Mouse (Mus musculus) hindbrain, embryonic 14.5 days (tissue): ENCODE results near the gene Gramd1b. TPM values are rescaled to one million over a fixed set of nuclear protein-coding genes. Genes with fewer than 3 reads are reported as not detected.

Experiments used
- ATAC-seq: fragments of 200-750 bp; cut with Nextera tagmentation; 2 replicates; pipeline ENCODE4 v1.8.0; 2017; ENCODE audit warnings: moderate number of reproducible peaks, mild to moderate bottlenecking, moderate TSS enrichment, moderate library complexity; ENCODE audit not compliant: low FRiP score
- DNase-seq: peaks from one replicate; pipeline ENCODE4 v3.0.0-alpha.2; 2015; ENCODE audit warnings: low spot score
- H3K27ac ChIP-seq: fragments of 300-500 bp; sonication (generic); 2 replicates; pipeline ENCODE4 v1.5.1; 2014; ENCODE audit warnings: mild to moderate bottlenecking, moderate library complexity
- H3K27me3 ChIP-seq: fragments of 300-500 bp; sonication (generic); 2 replicates; pipeline ENCODE4 v1.6.1; 2014; ENCODE audit warnings: mild to moderate bottlenecking, low read length, mixed read lengths; ENCODE audit not compliant: control insufficient read depth, insufficient read depth
- H3K36me3 ChIP-seq: fragments of 300-500 bp; sonication (generic); replicated peaks from 2 replicates; pipeline ENCODE4 v1.6.1; 2014; ENCODE audit not compliant: control insufficient read depth, insufficient read depth
- H3K4me1 ChIP-seq: fragments of 300-500 bp; sonication (generic); replicated peaks from 2 replicates; pipeline ENCODE4 v1.6.1; 2014; ENCODE audit warnings: antibody characterized with exemption, low read length, mixed read lengths; ENCODE audit not compliant: control insufficient read depth, insufficient read depth
- H3K4me2 ChIP-seq: fragments of 300-500 bp; sonication (generic); replicated peaks from 2 replicates; pipeline ENCODE4 v1.6.1; 2014; ENCODE audit warnings: mild to moderate bottlenecking, moderate library complexity
- H3K4me3 ChIP-seq: fragments of 300-500 bp; sonication (generic); replicated peaks from 2 replicates; pipeline ENCODE4 v1.5.1; 2014; ENCODE audit warnings: mild to moderate bottlenecking, low read length
- H3K9ac ChIP-seq: fragments of 300-500 bp; sonication (generic); 2 replicates; pipeline ENCODE4 v1.6.1; 2014
- H3K9me3 ChIP-seq: fragments of 300-500 bp; sonication (generic); 2 replicates; pipeline ENCODE4 v1.6.1; 2016; ENCODE audit warnings: low read length; ENCODE audit not compliant: control insufficient read depth
- WGBS: fragments of 180-500 bp; shearing (Covaris S2); extraction: QIAGEN DNeasy Blood & Tissue Kit; methylation state at CpG from one replicate; pipeline ENCODE4 v1.1.7; 2014; 5-methylcytosine and 5-hydroxymethylcytosine counted together
- polyA plus RNA-seq: library from polyadenylated mRNA; unstranded; fragments of >200 nt; fragmentation: Nextera tagmentation; extraction: Ambion mirVana; gene quantifications from 2 replicates; pipeline ENCODE4 v1.2.1, GENCODE M21; 2014

Gramd1b gene
- polyA plus RNA-seq, 1 experiment from 2014 or later: 15.1 TPM

GRCm38 (mm10) chr9:40275904-40276303 lies 255.3 kb downstream of the Gramd1b start:
- ATAC-seq: no peak
- Histone ChIP-seq H3K27ac (no peak overlapping the region), H3K9ac (no peak overlapping the region), H3K36me3 (peaks cover 37% of the 10 kb centered on the region; the same call in 1 of the 2 replicates), H3K4me1 (peaks cover 31% of the 10 kb centered on the region), H3K4me3 (no peak overlapping the region), H3K4me2 (no peak overlapping the region), H3K9me3 (no peaks in the 10 kb centered on the region), H3K27me3 (no peaks in the 10 kb centered on the region)
- 92% methylated on average over 5 of the region's 5 CpGs for WGBS
- DNase-seq: no peak

- H3K9ac ChIP-seq: no peak overlapping the region
- DNase-seq (no peak), ATAC-seq (no peak)
- H3K4me2 ChIP-seq: peak overlapping the region; percentile 72
- WGBS: 88% methylated on average over 7 of the region's 7 CpGs
- peaks cover 17% of the 10 kb centered on the region; the same call in 1 of the 2 replicates for H3K36me3 ChIP-seq
- H3K27ac ChIP-seq: no peak overlapping the region
- no peaks in the 10 kb centered on the region for H3K27me3 ChIP-seq
- peak overlapping the region; percentile 70 for H3K4me3 ChIP-seq
- no peaks in the 10 kb centered on the region for H3K9me3 ChIP-seq
- peaks cover 39% of the 10 kb centered on the region for H3K4me1 ChIP-seq
These were observed 258.4 kb downstream of the Gramd1b start for GRCm38 (mm10) chr9:40272822-40273221.

- DNase-seq: no peak
- 0 out of 2 replicates have a peak, but pooled peaks cover under 1% of the 10 kb centered on the region for H3K36me3 ChIP-seq
- 47% methylated on average over 3 of the region's 3 CpGs for WGBS
- H3K4me2 ChIP-seq: peak overlapping the region; percentile 72
- no peak for ATAC-seq
- H3K27ac ChIP-seq: no peak overlapping the region; the same call in 1 of the 2 replicates
- no peaks in the 10 kb centered on the region for H3K27me3 ChIP-seq
- peak overlapping the region; percentile 70 for H3K4me3 ChIP-seq
- H3K4me1 ChIP-seq: peaks cover 42% of the 10 kb centered on the region
- no peaks in the 10 kb centered on the region for H3K9me3 ChIP-seq
- H3K9ac ChIP-seq: peak overlapping the region; percentile 81
These were observed 260.1 kb downstream of the Gramd1b start for GRCm38 (mm10) chr9:40271075-40271474.

GRCm38 (mm10) chr9:40269880-40270279 lies 261.3 kb downstream of the Gramd1b start:
- 17% methylated on average over 8 of the region's 8 CpGs for WGBS

GRCm38 (mm10) chr9:40269103-40269861 lies 261.9 kb downstream of the Gramd1b start, which contains the start of gene Scn3b:
TSS of gene Scn3b (plus strand) at chr9:40269217.
- peak; percentile 96 for ATAC-seq

More at GRCm38 (mm10) chr9:40269880-40270279, 261.3 kb downstream of the Gramd1b start:
- DNase-seq (peak; percentile 30), ATAC-seq (no peak)
- H3K27me3 ChIP-seq: no peaks in the 10 kb centered on the region
- H3K9ac ChIP-seq: peak overlapping the region; percentile 81
- peaks cover 42% of the 10 kb centered on the region for H3K4me1 ChIP-seq
- no peaks in the 10 kb centered on the region for H3K9me3 ChIP-seq
- no peaks in the 10 kb centered on the region for H3K36me3 ChIP-seq
- H3K4me2 ChIP-seq: peak overlapping the region; percentile 72
- H3K27ac ChIP-seq: peak overlapping the region; percentile 84
- peak overlapping the region; percentile 70 for H3K4me3 ChIP-seq

GRCm38 (mm10) chr9:40268748-40269102 lies 262.5 kb downstream of the Gramd1b start:
- peak overlapping the region; percentile 84 for H3K27ac ChIP-seq
- H3K9ac ChIP-seq: peak overlapping the region; percentile 81
- peak overlapping the region; percentile 72 for H3K4me2 ChIP-seq
- no peaks in the 10 kb centered on the region for H3K36me3 ChIP-seq
- peaks cover 36% of the 10 kb centered on the region for H3K4me1 ChIP-seq
- ATAC-seq: no peak
- 3% methylated on average over 4 of the region's 4 CpGs for WGBS
- H3K27me3 ChIP-seq: no peaks in the 10 kb centered on the region
- no peaks in the 10 kb centered on the region for H3K9me3 ChIP-seq
- peak overlapping the region; percentile 70 for H3K4me3 ChIP-seq
- peak; percentile 40 for DNase-seq

More at GRCm38 (mm10) chr9:40269103-40269861, 261.9 kb downstream of the Gramd1b start, which contains the start of gene Scn3b:
- Histone ChIP-seq H3K27ac (peak within 1 kb of the TSS; percentile 84), H3K27me3 (no peaks in the 10 kb centered on the region), H3K4me1 (peaks cover 42% of the 10 kb centered on the region), H3K4me2 (peak within 1 kb of the TSS; percentile 72), H3K36me3 (no peaks in the 10 kb centered on the region), H3K9me3 (no peaks in the 10 kb centered on the region), H3K9ac (peak within 1 kb of the TSS; percentile 81), H3K4me3 (peak within 1 kb of the TSS; percentile 70)
- under 1% methylated on average over 42 of the region's 42 CpGs for WGBS
- DNase-seq: peak; percentile 79

GRCm38 (mm10) chr9:40268040-40268747 lies 263.0 kb downstream of the Gramd1b start:
- Histone ChIP-seq H3K4me3 (peak overlapping the region; percentile 70), H3K27ac (peak overlapping the region; percentile 84), H3K9me3 (no peaks in the 10 kb centered on the region), H3K36me3 (no peaks in the 10 kb centered on the region), H3K4me2 (peak overlapping the region; percentile 72), H3K4me1 (peaks cover 31% of the 10 kb centered on the region), H3K9ac (peak overlapping the region; percentile 81), H3K27me3 (no peaks in the 10 kb centered on the region)
- 13% methylated on average over 21 of the region's 21 CpGs for WGBS
- ATAC-seq: peak; percentile 0; the same call in 1 of the 2 replicates
- peak; percentile 43 for DNase-seq

GRCm38 (mm10) chr9:40263874-40264273 lies 267.3 kb downstream of the Gramd1b start:
- Histone ChIP-seq H3K36me3 (no peaks in the 10 kb centered on the region), H3K9ac (no peak overlapping the region), H3K9me3 (no peaks in the 10 kb centered on the region), H3K4me2 (no peak overlapping the region), H3K27ac (no peak overlapping the region), H3K27me3 (no peaks in the 10 kb centered on the region), H3K4me3 (no peak overlapping the region), H3K4me1 (peaks cover 11% of the 10 kb centered on the region)
- ATAC-seq (no peak), DNase-seq (no peak)
- WGBS: 71% methylated on average over 6 of the region's 6 CpGs

GRCm38 (mm10) chr9:40252459-40252858 lies 278.7 kb downstream of the Gramd1b start:
- H3K27me3 ChIP-seq: no peaks in the 10 kb centered on the region
- H3K27ac ChIP-seq: no peak overlapping the region
- no peak overlapping the region for H3K4me2 ChIP-seq
- H3K9ac ChIP-seq: no peak overlapping the region
- peaks cover 3% of the 10 kb centered on the region; the same call in 1 of the 2 replicates for H3K9me3 ChIP-seq
- DNase-seq (no peak), ATAC-seq (no peak)
- 74% methylated on average over 3 of the region's 3 CpGs for WGBS
- no peaks in the 10 kb centered on the region for H3K4me1 ChIP-seq
- no peak overlapping the region for H3K4me3 ChIP-seq
- H3K36me3 ChIP-seq: no peaks in the 10 kb centered on the region
